Mouse (Mus musculus) lung, postnatal 0 days (tissue): Measurements from ENCODE around the gene Tango6.
"Not testable (repeated sequence)": the region's sequence is repeated elsewhere in the genome, so short reads cannot be mapped to it uniquely, and the experiment has no call there.

ENCODE experiments used
- CTCF ChIP-seq: IDR thresholded peaks from 2 replicates; pipeline ENCODE4 v1.5.1; 2016; ENCODE audit warnings: antibody characterized with exemption, mild to moderate bottlenecking
- EP300 ChIP-seq: IDR thresholded peaks from 2 replicates; pipeline ENCODE4 v1.6.1; 2016; ENCODE audit warnings: antibody characterized with exemption, mild to moderate bottlenecking, control low read depth

- not testable (repeated sequence) for TF ChIP-seq CTCF, EP300
Measured at GRCm38 (mm10) chr8:106884094-106884493, 201.2 kb downstream of the Tango6 start.
